Mouse (Mus musculus): ENCODE results near the gene Nav2. TPM values are rescaled to one million over a fixed set of nuclear protein-coding genes. Genes with fewer than 3 reads are reported as not detected.

Gene Nav2
- polyA plus RNA-seq, 1 experiment, result 46.2 TPM

DNA sequence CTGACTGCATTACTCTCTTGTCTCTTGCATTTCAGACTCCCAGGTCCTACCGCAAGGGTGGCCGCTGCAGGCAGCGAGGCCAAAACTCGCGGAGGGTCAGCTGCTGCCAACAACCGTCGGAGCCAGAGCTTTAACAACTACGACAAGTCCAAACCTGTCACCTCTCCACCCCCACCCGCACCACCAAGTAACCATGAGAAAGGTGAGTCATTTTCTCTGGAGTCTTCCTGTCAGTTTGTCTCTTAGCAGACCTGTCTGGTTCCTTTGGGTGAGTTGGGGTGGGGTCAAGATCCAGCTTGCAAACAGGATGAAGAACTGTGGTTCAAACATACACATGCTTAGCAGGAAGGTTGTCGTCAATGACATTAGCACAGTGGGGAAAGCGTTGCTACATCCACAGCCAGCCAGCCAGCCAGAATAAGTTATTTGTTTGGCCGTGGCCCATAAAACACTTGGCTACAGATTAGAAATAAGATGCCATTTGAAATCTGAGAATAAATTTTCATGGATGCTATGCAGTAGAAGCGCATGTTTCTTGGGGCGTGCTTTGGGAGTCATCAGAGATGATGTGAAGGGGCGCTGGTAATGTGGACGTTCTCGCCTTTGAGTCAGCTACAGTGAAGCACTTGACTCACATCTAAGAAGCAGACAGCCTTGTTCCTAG is 511.8 kb downstream of the Nav2 start:
- WGBS, result 90% methylated on average over 17 of the region's 17 CpGs
- no peak overlapping the region for H3K4me3 ChIP-seq (ENCODE audit: control insufficient read depth, insufficient read depth, low read length)
- H3K4me1 ChIP-seq (replicated peaks; ENCODE audit: control insufficient read depth, insufficient read depth, low read length), result peaks cover 15% of the 10 kb centered on the region
- TF ChIP-seq CTCF (IDR thresholded peaks at IDR 0.05; ENCODE audit: borderline replicate concordance, control insufficient read depth, extremely low read depth, insufficient read depth, low read length, poor library complexity) (no peak), POLR2A (IDR thresholded peaks at IDR 0.05; ENCODE audit: control insufficient read depth, extremely low read depth, insufficient read depth, low read length, poor library complexity) (no peak)
- no peaks in the 10 kb centered on the region for H3K36me3 ChIP-seq (ENCODE audit: control insufficient read depth, insufficient read depth, low read length)
- H3K27ac ChIP-seq (ENCODE audit: control insufficient read depth, insufficient read depth, low read length), result no peak overlapping the region
- no peak for DNase-seq
- H3K27me3 ChIP-seq (ENCODE audit: control insufficient read depth, insufficient read depth, low read length), result no peaks in the 10 kb centered on the region

GRCm38 (mm10) chr7:49421261-49421660 is 512.7 kb downstream of the Nav2 start:
- Histone ChIP-seq H3K4me3 (ENCODE audit: control insufficient read depth, insufficient read depth, low read length) (no peak overlapping the region), H3K36me3 (ENCODE audit: control insufficient read depth, insufficient read depth, low read length) (no peaks in the 10 kb centered on the region), H3K27me3 (ENCODE audit: control insufficient read depth, insufficient read depth, low read length) (no peaks in the 10 kb centered on the region), H3K27ac (ENCODE audit: control insufficient read depth, insufficient read depth, low read length) (0 out of 2 replicates have a peak overlapping the region, but pooled peaks have one; percentile 33), H3K4me1 (replicated peaks; ENCODE audit: control insufficient read depth, insufficient read depth, low read length) (peaks cover 11% of the 10 kb centered on the region)
- WGBS, result 7% methylated on average over 4 of the region's 4 CpGs
- no peak for DNase-seq
- TF ChIP-seq CTCF (IDR thresholded peaks at IDR 0.05; ENCODE audit: borderline replicate concordance, control insufficient read depth, extremely low read depth, insufficient read depth, low read length, poor library complexity) (no peak), POLR2A (IDR thresholded peaks at IDR 0.05; ENCODE audit: control insufficient read depth, extremely low read depth, insufficient read depth, low read length, poor library complexity) (no peak)

DNA sequence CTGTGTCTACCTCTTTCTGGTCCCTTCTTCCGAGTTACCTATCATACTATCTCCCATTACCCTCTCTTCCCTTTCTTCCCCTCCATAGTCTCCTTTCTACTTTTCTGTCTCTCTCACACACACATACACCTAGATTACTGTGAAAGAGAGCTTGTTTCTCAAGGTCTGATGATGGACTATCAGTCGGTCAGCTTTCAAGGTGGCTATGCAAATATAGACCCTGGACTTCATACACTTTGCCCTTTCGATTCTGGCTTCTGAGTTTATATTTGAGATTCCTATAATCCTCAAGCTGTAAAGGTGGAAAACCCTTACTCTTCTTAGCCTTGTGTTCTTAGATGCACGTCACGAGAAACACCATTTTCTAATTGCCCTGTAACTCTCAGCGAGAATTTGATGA is 515.4 kb downstream of the Nav2 start:
- DNase-seq, result no peak
- H3K4me1 ChIP-seq (replicated peaks; ENCODE audit: control insufficient read depth, insufficient read depth, low read length), result peaks cover 11% of the 10 kb centered on the region
- no peak for TF ChIP-seq CTCF (IDR thresholded peaks at IDR 0.05; ENCODE audit: borderline replicate concordance, control insufficient read depth, extremely low read depth, insufficient read depth, low read length, poor library complexity)
- TF ChIP-seq POLR2A (IDR thresholded peaks at IDR 0.05; ENCODE audit: control insufficient read depth, extremely low read depth, insufficient read depth, low read length, poor library complexity), result no peak
- no peaks in the 10 kb centered on the region for H3K36me3 ChIP-seq (ENCODE audit: control insufficient read depth, insufficient read depth, low read length)
- 95% methylated on average over 6 of the region's 6 CpGs for WGBS
- no peaks in the 10 kb centered on the region for H3K27me3 ChIP-seq (ENCODE audit: control insufficient read depth, insufficient read depth, low read length)
- H3K27ac ChIP-seq (ENCODE audit: control insufficient read depth, insufficient read depth, low read length), result no peak overlapping the region
- no peak overlapping the region for H3K4me3 ChIP-seq (ENCODE audit: control insufficient read depth, insufficient read depth, low read length)

- Histone ChIP-seq H3K27me3 (ENCODE audit: control insufficient read depth, insufficient read depth, low read length) (no peaks in the 10 kb centered on the region), H3K27ac (ENCODE audit: control insufficient read depth, insufficient read depth, low read length) (no peak overlapping the region), H3K36me3 (ENCODE audit: control insufficient read depth, insufficient read depth, low read length) (no peaks in the 10 kb centered on the region), H3K4me1 (replicated peaks; ENCODE audit: control insufficient read depth, insufficient read depth, low read length) (peaks cover 5% of the 10 kb centered on the region), H3K4me3 (ENCODE audit: control insufficient read depth, insufficient read depth, low read length) (no peak overlapping the region)
- DNase-seq, result peak; percentile 49
- 38% methylated on average over 4 of the region's 4 CpGs for WGBS
- no peak for TF ChIP-seq POLR2A (IDR thresholded peaks at IDR 0.05; ENCODE audit: control insufficient read depth, extremely low read depth, insufficient read depth, low read length, poor library complexity)
- no peak for TF ChIP-seq CTCF (IDR thresholded peaks at IDR 0.05; ENCODE audit: borderline replicate concordance, control insufficient read depth, extremely low read depth, insufficient read depth, low read length, poor library complexity)
Measured at GRCm38 (mm10) chr7:49426060-49426459, 517.5 kb downstream of the Nav2 start.

DNA sequence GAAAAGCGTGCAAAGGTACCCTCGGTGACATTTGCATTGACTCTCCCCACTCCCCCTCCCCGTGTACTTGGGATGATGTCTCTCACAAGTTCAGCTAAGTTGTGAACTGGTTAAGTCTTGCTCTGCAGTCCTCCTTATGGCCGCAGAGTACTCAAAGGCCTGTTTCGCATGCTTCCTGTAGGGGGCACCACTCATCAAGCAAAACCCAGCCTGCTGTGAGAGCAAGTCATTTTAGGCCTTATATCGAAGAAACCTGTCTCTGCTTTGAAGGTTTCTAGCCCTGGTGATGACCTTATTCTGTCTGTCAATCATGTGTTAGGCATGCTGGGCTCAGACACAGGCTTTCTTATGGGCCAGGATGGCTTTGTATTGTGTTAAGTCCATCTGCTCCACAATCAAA is 519.3 kb downstream of the Nav2 start:
- 29% methylated on average over 6 of the region's 6 CpGs for WGBS
- peak; percentile 29 for DNase-seq
- Histone ChIP-seq H3K36me3 (ENCODE audit: control insufficient read depth, insufficient read depth, low read length) (no peaks in the 10 kb centered on the region), H3K4me3 (ENCODE audit: control insufficient read depth, insufficient read depth, low read length) (no peak overlapping the region), H3K4me1 (replicated peaks; ENCODE audit: control insufficient read depth, insufficient read depth, low read length) (no peaks in the 10 kb centered on the region), H3K27me3 (ENCODE audit: control insufficient read depth, insufficient read depth, low read length) (no peaks in the 10 kb centered on the region), H3K27ac (ENCODE audit: control insufficient read depth, insufficient read depth, low read length) (no peak overlapping the region)
- no peak for TF ChIP-seq POLR2A (IDR thresholded peaks at IDR 0.05; ENCODE audit: control insufficient read depth, extremely low read depth, insufficient read depth, low read length, poor library complexity)

DNA sequence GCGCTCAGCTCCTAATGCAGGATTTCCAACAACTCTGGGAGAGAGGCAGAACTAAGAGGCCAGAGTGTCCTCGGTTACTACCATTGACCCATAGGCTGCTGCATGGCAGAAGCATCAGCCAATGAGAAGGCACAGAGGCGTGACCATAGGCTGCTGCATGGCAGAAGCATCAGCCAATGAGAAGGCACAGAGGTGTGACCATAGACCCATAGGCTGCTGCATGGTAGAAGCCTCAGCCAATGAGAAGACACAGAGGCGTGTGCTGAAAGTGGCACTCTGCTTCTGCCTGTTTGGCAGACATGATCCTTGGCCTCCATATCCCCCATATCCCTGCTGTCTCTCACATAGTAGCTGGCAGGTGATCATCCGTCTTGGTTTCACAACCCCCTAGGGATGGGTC is 520.4 kb downstream of the Nav2 start:
- DNase-seq, result no peak
- H3K4me1 ChIP-seq (replicated peaks; ENCODE audit: control insufficient read depth, insufficient read depth, low read length), result no peaks in the 10 kb centered on the region
- WGBS, result 85% methylated on average over 5 of the region's 5 CpGs
- H3K27me3 ChIP-seq (ENCODE audit: control insufficient read depth, insufficient read depth, low read length), result no peaks in the 10 kb centered on the region
- no peaks in the 10 kb centered on the region for H3K36me3 ChIP-seq (ENCODE audit: control insufficient read depth, insufficient read depth, low read length)
- TF ChIP-seq CTCF (IDR thresholded peaks at IDR 0.05; ENCODE audit: borderline replicate concordance, control insufficient read depth, extremely low read depth, insufficient read depth, low read length, poor library complexity), result no peak
- no peak for TF ChIP-seq POLR2A (IDR thresholded peaks at IDR 0.05; ENCODE audit: control insufficient read depth, extremely low read depth, insufficient read depth, low read length, poor library complexity)
- H3K4me3 ChIP-seq (ENCODE audit: control insufficient read depth, insufficient read depth, low read length), result no peak overlapping the region
- H3K27ac ChIP-seq (ENCODE audit: control insufficient read depth, insufficient read depth, low read length), result no peak overlapping the region

DNA sequence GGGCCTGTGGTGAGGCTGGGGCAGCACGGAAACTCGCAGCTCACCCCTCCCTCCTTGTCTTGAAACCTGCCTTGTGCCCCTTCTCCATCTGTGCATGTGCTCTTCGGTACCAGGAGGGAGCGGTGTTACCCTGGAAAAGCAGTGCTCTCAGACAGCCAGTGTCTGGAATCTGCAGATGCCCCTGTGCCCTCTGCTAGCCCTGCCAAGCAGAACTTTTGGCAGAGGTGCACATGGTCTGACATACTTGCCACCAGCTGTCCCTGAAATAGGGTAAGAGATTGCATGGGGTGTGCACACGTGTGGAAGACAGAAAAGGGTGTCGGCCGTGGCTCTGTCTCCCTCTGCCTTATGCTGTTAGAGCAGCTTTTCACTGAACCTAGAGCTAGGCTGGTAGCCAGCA is 522.3 kb downstream of the Nav2 start:
- Histone ChIP-seq H3K36me3 (ENCODE audit: control insufficient read depth, insufficient read depth, low read length) (no peaks in the 10 kb centered on the region), H3K4me3 (ENCODE audit: control insufficient read depth, insufficient read depth, low read length) (no peak overlapping the region), H3K4me1 (replicated peaks; ENCODE audit: control insufficient read depth, insufficient read depth, low read length) (no peaks in the 10 kb centered on the region), H3K27me3 (ENCODE audit: control insufficient read depth, insufficient read depth, low read length) (no peaks in the 10 kb centered on the region), H3K27ac (ENCODE audit: control insufficient read depth, insufficient read depth, low read length) (no peak overlapping the region)
- TF ChIP-seq POLR2A (IDR thresholded peaks at IDR 0.05; ENCODE audit: control insufficient read depth, extremely low read depth, insufficient read depth, low read length, poor library complexity), result no peak
- no peak for DNase-seq
- 88% methylated on average over 7 of the region's 7 CpGs for WGBS
